Mouse (Mus musculus): ENCODE results near the gene Smap1.

DNA sequence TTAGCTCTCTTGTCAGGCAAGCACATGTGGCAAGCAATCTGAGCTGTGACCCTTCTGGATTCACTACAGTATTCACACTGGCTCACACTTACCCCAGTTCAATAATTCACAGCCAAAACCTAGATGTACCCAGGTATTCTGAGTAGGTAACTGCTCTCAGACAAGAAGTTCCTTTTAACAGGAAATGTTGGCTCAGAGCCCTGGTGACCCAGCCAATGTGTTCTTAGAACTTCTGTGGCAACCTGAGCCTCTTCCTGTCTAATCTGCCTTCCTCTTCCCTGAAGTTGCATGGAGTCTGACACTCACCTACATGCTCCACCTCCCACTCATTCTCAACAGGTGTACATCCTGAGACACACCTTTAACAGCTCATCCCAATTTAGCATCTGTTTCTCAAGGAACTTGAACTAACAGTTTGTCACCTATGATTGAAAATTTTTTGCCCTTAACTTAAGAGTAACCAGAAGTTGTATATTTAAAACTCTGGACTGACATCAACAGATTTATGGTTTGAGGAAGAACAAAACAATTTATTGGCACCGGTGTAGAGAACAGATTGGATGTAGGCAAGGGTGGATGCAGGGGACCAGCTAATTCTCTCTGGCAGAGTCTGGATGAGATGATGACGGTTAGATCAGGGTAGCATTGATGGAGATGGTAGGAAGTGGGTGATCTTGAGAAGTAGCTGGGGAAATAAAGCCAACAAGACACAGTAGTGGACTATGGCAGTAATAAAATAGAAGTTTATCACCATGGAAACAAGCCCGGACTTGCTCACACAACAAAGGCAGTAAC is 21.2 kb upstream of the Smap1 start:
- TF ChIP-seq GATA1 (IDR thresholded peaks at IDR 0.05; ENCODE audit: low read length) (no peak), TAL1 (IDR thresholded peaks at IDR 0.05; ENCODE audit: low read length) (no peak)

All from erythroblast, embryonic 14.5 days (primary cell).